14 mouse cellular contexts compared by ENCODE assay signal in the genomic region with DNA sequence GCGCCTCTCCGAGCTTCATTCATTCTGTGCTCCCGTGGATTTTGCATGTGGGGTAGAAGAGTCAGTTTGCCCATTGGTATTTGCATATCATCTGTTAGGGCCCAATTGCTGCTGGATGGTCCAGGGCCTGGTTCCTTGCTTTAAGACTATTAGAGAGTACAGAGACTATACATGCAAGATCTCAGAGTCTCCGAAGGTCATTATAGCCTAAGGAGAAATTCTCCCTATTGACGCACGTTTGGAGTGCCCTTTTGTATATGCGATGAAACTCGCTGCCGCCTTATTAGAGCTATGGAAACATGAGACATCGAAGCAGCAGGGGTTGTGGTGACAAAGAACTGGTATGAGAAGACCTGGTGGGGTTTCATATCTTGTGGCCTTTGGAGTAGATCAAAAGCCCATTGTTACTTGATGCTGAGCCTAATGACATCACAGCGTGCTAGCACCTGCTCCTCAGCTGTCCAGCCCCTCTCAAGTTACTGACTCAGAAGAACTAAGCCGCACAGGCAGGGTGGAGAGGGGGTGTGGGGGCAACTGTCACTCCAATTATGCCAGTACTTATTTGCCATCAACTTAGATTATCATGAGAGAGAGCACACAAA. TPM values are rescaled to one million over a fixed set of nuclear protein-coding genes. Genes with fewer than 3 reads are reported as not detected.
DNase-seq lines count a peak whose midpoint lies in the region; ATAC-seq and TF ChIP-seq lines count a peak whose summit lies in the region.
"Had no signal": no experiment of that assay in that cellular context is flagged by ENCODE, and none has a peak within 500 bp of the region (broad histone marks: within the 10 kb centered on the region; RNA-seq: fewer than 3 reads in every experiment).

No protein-coding gene starts in this region.

- ATAC-seq in embryonic facial prominence, embryonic 15.5 days (ENCODE audit: insufficient number of reproducible peaks, low FRiP score, low TSS enrichment, low read depth), result 0 out of 2 replicates have a peak, but pooled peaks have one; percentile 60

- no peaks in the 10 kb centered on the region for H3K36me3 ChIP-seq in embryonic facial prominence, embryonic 15.5 days
- H3K36me3 ChIP-seq in myocyte (ENCODE audit: control insufficient read depth, insufficient read depth), result no peaks in the 10 kb centered on the region
- H3K36me3 ChIP-seq: heart, embryonic 15.5 days; kidney, embryonic 15.5 days; liver, embryonic 15.5 days had no signal

- 53% methylated on average over 12 of the region's 12 CpGs for WGBS in embryonic facial prominence, embryonic 15.5 days

- intact Hi-C loops in left cerebral cortex, postnatal 4 days (cut with DNase I), result no loop called here
- intact Hi-C loops in left cerebral cortex, adult 2 months (cut with DNase I), result no loop called here

- no peaks in the 10 kb centered on the region for H3K27me3 ChIP-seq in embryonic facial prominence, embryonic 15.5 days
- H3K27me3 ChIP-seq in myocyte (ENCODE audit: control insufficient read depth, insufficient read depth, insufficient read length), result no peaks in the 10 kb centered on the region
- H3K27me3 ChIP-seq: heart, embryonic 15.5 days; kidney, embryonic 15.5 days; liver, embryonic 15.5 days had no signal

- H3ac ChIP-seq in myocyte (ENCODE audit: control insufficient read depth, insufficient read length), result no peak overlapping the region

- no peak for TF ChIP-seq POLR2A in myocyte (IDR thresholded peaks at IDR 0.05; ENCODE audit: insufficient read length, low read depth)

- no peak overlapping the region for H3K9ac ChIP-seq in embryonic facial prominence, embryonic 15.5 days
- H3K9ac ChIP-seq: heart, embryonic 15.5 days; kidney, embryonic 15.5 days; liver, embryonic 15.5 days had no signal

- H3K4me1 ChIP-seq in embryonic facial prominence, embryonic 15.5 days, result no peaks in the 10 kb centered on the region
- H3K4me1 ChIP-seq: heart, embryonic 15.5 days; kidney, embryonic 15.5 days; liver, embryonic 15.5 days had no signal

- H3K9me3 ChIP-seq in embryonic facial prominence, embryonic 15.5 days (replicated peaks), result no peaks in the 10 kb centered on the region
- H3K9me3 ChIP-seq: heart, embryonic 15.5 days; kidney, embryonic 15.5 days; liver, embryonic 15.5 days had no signal

- no peaks in the 10 kb centered on the region for H3K79me2 ChIP-seq in myocyte (ENCODE audit: control insufficient read depth, insufficient read depth)

- no peak overlapping the region for H3K27ac ChIP-seq in left cerebral cortex, adult 2 months
- no peak overlapping the region for H3K27ac ChIP-seq in embryonic facial prominence, embryonic 15.5 days (replicated peaks)
- H3K27ac ChIP-seq: heart, embryonic 15.5 days; kidney, embryonic 15.5 days; liver, embryonic 15.5 days had no signal

- H3K4me2 ChIP-seq in embryonic facial prominence, embryonic 15.5 days (replicated peaks), result no peak overlapping the region
- peak overlapping the region; percentile 50 for H3K4me2 ChIP-seq in myocyte (ENCODE audit: low read depth)
- H3K4me2 ChIP-seq: heart, embryonic 15.5 days; kidney, embryonic 15.5 days; liver, embryonic 15.5 days had no signal

- peak; percentile 10 for DNase-seq in left cerebral cortex, postnatal 4 days
- no peak for DNase-seq in left cerebral cortex, adult 2 months (ENCODE audit: extremely low spot score in 1 of 2, low spot score in 2 of 2)
- peak; percentile 46 for DNase-seq in embryo, embryonic 10.5 days (ENCODE audit: low spot score)
- DNase-seq in right cerebral cortex, postnatal 4 days, result no peak
- DNase-seq in thymus, adult 18-20 months, result no peak
- DNase-seq: cerebellum, adult 11-12 months; layer of hippocampus, adult 9-11 months; right cerebral cortex, postnatal 25 days; thymus, adult 2 months had no signal

- no peak for TF ChIP-seq CTCF in left cerebral cortex, adult 2 months (IDR thresholded peaks at IDR 0.05)

- no peak overlapping the region for H3K4me3 ChIP-seq in left cerebral cortex, adult 2 months
- no peak overlapping the region for H3K4me3 ChIP-seq in embryonic facial prominence, embryonic 15.5 days (replicated peaks)
- no peak overlapping the region for H3K4me3 ChIP-seq in myocyte
- H3K4me3 ChIP-seq: heart, embryonic 15.5 days; kidney, embryonic 15.5 days; liver, embryonic 15.5 days had no signal

TF ChIP-seq in myocyte, 11 proteins besides CTCF, POLR2A, EP300 and RAD21:
- TF ChIP-seq MYOG (IDR thresholded peaks at IDR 0.05; ENCODE audit: control insufficient read depth in 1 of 3, insufficient read depth in 1 of 3, insufficient read length in 2 of 3, low read depth in 2 of 3) (peak; percentile 81 to 96 (median 85)), SRF (IDR thresholded peaks at IDR 0.05; ENCODE audit: control insufficient read depth, insufficient read length, low read depth) (peak; percentile 10), USF1 (IDR thresholded peaks at IDR 0.05; ENCODE audit: low read depth) (no peak), MAX (IDR thresholded peaks at IDR 0.05; ENCODE audit: low read depth) (no peak), CEBPB (IDR thresholded peaks at IDR 0.05; ENCODE audit: insufficient read depth, poor library complexity, severe bottlenecking) (no peak), REST (IDR thresholded peaks at IDR 0.05; ENCODE audit: insufficient read depth, insufficient read length) (no peak), TCF3 (IDR thresholded peaks at IDR 0.05; ENCODE audit: insufficient read length, low read depth) (peak; percentile 94), E2F4 (IDR thresholded peaks at IDR 0.05; ENCODE audit: insufficient read depth) (no peak), MYOD1 (IDR thresholded peaks at IDR 0.05; ENCODE audit: control insufficient read depth in 1 of 3, insufficient read length in 2 of 3, low read depth in 2 of 3) (peak; percentile 58 to 98 (median 94)), TCF12 (IDR thresholded peaks at IDR 0.05; ENCODE audit: insufficient read depth, poor library complexity, severe bottlenecking) (peak; percentile 87), POLR2AphosphoS2 (IDR thresholded peaks at IDR 0.05; ENCODE audit: insufficient read length, low read depth) (no peak)

RNA-seq across cellular contexts. Expression of a gene that starts 30.6 kb away (rescaled TPM):
- 100 to 1,000 TPM; 145 to 162 TPM for total RNA-seq in left cerebral cortex, postnatal 4 days (2021)
- total RNA-seq in left cerebral cortex, adult 2 months (2021), result 100 to 1,000 TPM; 144 to 158 TPM
- polyA plus RNA-seq in embryonic facial prominence, embryonic 15.5 days (2015; fragmentation: Nextera tagmentation; extraction: Ambion mirVana), result 53.6 and 58.8 TPM in 2 replicates
- polyA plus RNA-seq in myocyte (2012; fragmentation: generic; extraction: Trizol), result 30.8 TPM

Comparison
In these comparisons a context has a peak if more than half of its experiments do, and no peak if none do; other contexts are left out.
1. DNase-seq: peak in left cerebral cortex, postnatal 4 days (single experiment) and embryo, embryonic 10.5 days (single experiment); none in left cerebral cortex, adult 2 months (0 of 2), right cerebral cortex, postnatal 4 days (single experiment) and thymus, adult 18-20 months (0 of 2).